23 mouse cellular contexts compared by ENCODE assay signal in genomic region chr14:10679638-10680037, GRCm38 (mm10).
"Had no signal": no experiment of that assay in that cellular context is flagged by ENCODE, and none has a peak within 500 bp of the region (broad histone marks: within the 10 kb centered on the region; RNA-seq: fewer than 3 reads in every experiment).

No protein-coding gene starts in this region.

- DNase-seq: gastrocnemius, postnatal 14 days; gastrocnemius, postnatal 36 days; heart, adult 18-20 months; heart, postnatal 14 days; heart, postnatal 36 days; kidney, adult 11 months; kidney, adult 2 months; kidney, adult 9 months; kidney, postnatal 14 days; kidney, postnatal 36 days; left cerebral cortex, postnatal 4 days had no signal

- H3K9ac ChIP-seq: forebrain, embryonic 15.5 days; forebrain, postnatal 0 days; heart, embryonic 13.5 days; heart, embryonic 15.5 days; hindbrain, embryonic 12.5 days; hindbrain, embryonic 15.5 days; kidney, embryonic 15.5 days; limb, embryonic 13.5 days; limb, embryonic 15.5 days had no signal

- H3K4me3 ChIP-seq: forebrain, embryonic 15.5 days; heart, embryonic 13.5 days; heart, embryonic 15.5 days; hindbrain, embryonic 12.5 days; hindbrain, embryonic 15.5 days; kidney, embryonic 15.5 days; limb, embryonic 13.5 days; limb, embryonic 15.5 days had no signal

- H3K36me3 ChIP-seq: forebrain, embryonic 15.5 days; heart, embryonic 13.5 days; heart, embryonic 15.5 days; hindbrain, embryonic 12.5 days; hindbrain, embryonic 15.5 days; kidney, embryonic 15.5 days; limb, embryonic 13.5 days; limb, embryonic 15.5 days had no signal

- H3K4me2 ChIP-seq: forebrain, embryonic 15.5 days; heart, embryonic 11.5 days; heart, embryonic 13.5 days; heart, embryonic 15.5 days; hindbrain, embryonic 12.5 days; hindbrain, embryonic 15.5 days; kidney, embryonic 15.5 days; limb, embryonic 13.5 days; limb, embryonic 15.5 days had no signal

- H3K4me1 ChIP-seq: heart, embryonic 13.5 days; heart, embryonic 15.5 days; hindbrain, embryonic 15.5 days; kidney, embryonic 15.5 days; limb, embryonic 13.5 days; limb, embryonic 15.5 days had no signal

- ATAC-seq: intestine, embryonic 16.5 days had no signal

- H3K27ac ChIP-seq: forebrain, embryonic 15.5 days; heart, embryonic 13.5 days; heart, embryonic 15.5 days; hindbrain, embryonic 12.5 days; hindbrain, embryonic 15.5 days; kidney, embryonic 15.5 days; kidney, postnatal 0 days; limb, embryonic 13.5 days; limb, embryonic 15.5 days had no signal

- H3K27me3 ChIP-seq: forebrain, embryonic 15.5 days; heart, embryonic 13.5 days; heart, embryonic 15.5 days; hindbrain, embryonic 12.5 days; hindbrain, embryonic 15.5 days; kidney, embryonic 15.5 days; limb, embryonic 13.5 days; limb, embryonic 15.5 days had no signal

- H3K9me3 ChIP-seq: forebrain, embryonic 15.5 days; heart, embryonic 13.5 days; heart, embryonic 15.5 days; hindbrain, embryonic 12.5 days; hindbrain, embryonic 15.5 days; kidney, embryonic 15.5 days; limb, embryonic 13.5 days; limb, embryonic 15.5 days had no signal
